Mouse (Mus musculus) spleen, postnatal 36 days (tissue): ENCODE data around the gene Arnt2.

Experiments used
- DNase-seq, 2 experiments: peaks; one replicate each; pipeline ENCODE4 v3.0.0; 2022; ENCODE audit warnings: low spot score in 2 of 2, mixed read lengths in 1 of 2

The Arnt2 gene

GRCm38 (mm10) chr7:84397320-84397719 is 12.7 kb downstream of the Arnt2 start:
- DNase-seq: no peak

- no peak for DNase-seq
Measured at GRCm38 (mm10) chr7:84396581-84396980, 13.4 kb downstream of the Arnt2 start.

GRCm38 (mm10) chr7:84387826-84388225 is 22.1 kb downstream of the Arnt2 start:
- no peak for DNase-seq

GRCm38 (mm10) chr7:84386472-84386871 is 23.5 kb downstream of the Arnt2 start:
- DNase-seq: no peak

GRCm38 (mm10) chr7:84384778-84385177 is 25.2 kb downstream of the Arnt2 start:
- no peak for DNase-seq

- DNase-seq: no peak
Measured at GRCm38 (mm10) chr7:84384086-84384485, 25.9 kb downstream of the Arnt2 start.

- DNase-seq: no peak
Measured at GRCm38 (mm10) chr7:84382346-84382745, 27.6 kb downstream of the Arnt2 start.

- DNase-seq: no peak
Measured at GRCm38 (mm10) chr7:84380810-84381209, 29.2 kb downstream of the Arnt2 start.

- no peak for DNase-seq
Measured at GRCm38 (mm10) chr7:84377330-84377729, 32.6 kb downstream of the Arnt2 start.

- no peak for DNase-seq
Measured at GRCm38 (mm10) chr7:84373691-84374090, 36.3 kb downstream of the Arnt2 start.

GRCm38 (mm10) chr7:84372871-84373270 is 37.1 kb downstream of the Arnt2 start:
- DNase-seq: no peak

GRCm38 (mm10) chr7:84372280-84372679 is 37.7 kb downstream of the Arnt2 start:
- DNase-seq: no peak

- DNase-seq: no peak
Measured at GRCm38 (mm10) chr7:84370911-84371592, 38.9 kb downstream of the Arnt2 start.

GRCm38 (mm10) chr7:84366251-84366650 is 43.7 kb downstream of the Arnt2 start:
- no peak for DNase-seq

- DNase-seq: no peak
Measured at GRCm38 (mm10) chr7:84362711-84363110, 47.3 kb downstream of the Arnt2 start.

GRCm38 (mm10) chr7:84361086-84361684 is 48.8 kb downstream of the Arnt2 start:
- no peak for DNase-seq

GRCm38 (mm10) chr7:84358426-84358825 is 51.5 kb downstream of the Arnt2 start:
- no peak for DNase-seq

GRCm38 (mm10) chr7:84355619-84356570 is 54.1 kb downstream of the Arnt2 start:
- DNase-seq: no peak

GRCm38 (mm10) chr7:84354890-84355289 is 55.1 kb downstream of the Arnt2 start:
- no peak for DNase-seq

GRCm38 (mm10) chr7:84350529-84350928 is 59.4 kb downstream of the Arnt2 start:
- no peak for DNase-seq

- DNase-seq: no peak
Measured at GRCm38 (mm10) chr7:84349976-84350375, 60.0 kb downstream of the Arnt2 start.

- DNase-seq: no peak
Measured at GRCm38 (mm10) chr7:84348145-84348911, 61.6 kb downstream of the Arnt2 start.
